Mouse (Mus musculus) myocyte (in vitro differentiated cells): Measurements from ENCODE around the gene Smim14. TPM values are rescaled to one million over a fixed set of nuclear protein-coding genes. Genes with fewer than 3 reads are reported as not detected.

Experiments
- H3K27me3 ChIP-seq: one replicate; pipeline ENCODE4 v1.6.1; 2011; ENCODE audit not compliant: control insufficient read depth, insufficient read depth, insufficient read length
- H3K36me3 ChIP-seq: one replicate; pipeline ENCODE4 v1.6.1; 2011; ENCODE audit not compliant: control insufficient read depth, insufficient read depth
- H3K4me2 ChIP-seq: one replicate; pipeline ENCODE4 v1.6.1; 2011; ENCODE audit warnings: low read depth, control low read depth
- H3K4me3 ChIP-seq: one replicate; pipeline ENCODE4 v1.5.1; 2011; ENCODE audit warnings: mild to moderate bottlenecking, control low read depth, moderate library complexity
- H3K79me2 ChIP-seq: one replicate; pipeline ENCODE4 v1.6.1; 2011; ENCODE audit not compliant: control insufficient read depth, insufficient read depth
- H3ac ChIP-seq: one replicate; pipeline ENCODE4 v1.6.1; 2011; ENCODE audit not compliant: control insufficient read depth, insufficient read length
- CEBPB ChIP-seq: IDR thresholded peaks from 2 replicates; pipeline ENCODE4 v1.6.1; 2011; ENCODE audit warnings: mild to moderate bottlenecking, moderate library complexity; ENCODE audit not compliant: poor library complexity, insufficient read depth, severe bottlenecking
- E2F4 ChIP-seq: IDR thresholded peaks from one replicate; pipeline ENCODE4 v1.6.1; 2011; ENCODE audit warnings: mild to moderate bottlenecking, control low read depth, moderate library complexity; ENCODE audit not compliant: insufficient read depth
- MAX ChIP-seq: IDR thresholded peaks from one replicate; pipeline ENCODE4 v1.6.1; 2011; ENCODE audit warnings: low read depth, mild to moderate bottlenecking, control low read depth
- MYOD1 ChIP-seq, 3 experiments: IDR thresholded peaks; one replicate each; pipeline ENCODE4 v1.6.1; 2011; ENCODE audit warnings: control low read depth in 2 of 3, low read depth in 2 of 3, mild to moderate bottlenecking in 2 of 3, moderate library complexity in 1 of 3; ENCODE audit not compliant: insufficient read length in 2 of 3, control insufficient read depth in 1 of 3
- MYOG ChIP-seq, 3 experiments: IDR thresholded peaks; one replicate each; pipeline ENCODE4 v1.6.1; 2011; ENCODE audit warnings: control low read depth in 2 of 3, low read depth in 2 of 3, mild to moderate bottlenecking in 2 of 3; ENCODE audit not compliant: insufficient read length in 2 of 3, control insufficient read depth in 1 of 3, insufficient read depth in 1 of 3
- POLR2A ChIP-seq: IDR thresholded peaks from one replicate; pipeline ENCODE4 v1.6.1; 2011; ENCODE audit warnings: low read depth, mild to moderate bottlenecking, control low read depth, moderate library complexity; ENCODE audit not compliant: insufficient read length
- POLR2AphosphoS2 ChIP-seq: IDR thresholded peaks from one replicate; pipeline ENCODE4 v1.6.1; 2011; ENCODE audit warnings: low read depth, control low read depth; ENCODE audit not compliant: insufficient read length
- REST ChIP-seq: IDR thresholded peaks from one replicate; pipeline ENCODE4 v1.6.1; 2011; ENCODE audit warnings: mild to moderate bottlenecking, control low read depth, moderate library complexity; ENCODE audit not compliant: insufficient read depth, insufficient read length
- SRF ChIP-seq: IDR thresholded peaks from one replicate; pipeline ENCODE4 v1.6.1; 2011; ENCODE audit warnings: low read depth; ENCODE audit not compliant: control insufficient read depth, insufficient read length
- TCF12 ChIP-seq: IDR thresholded peaks from one replicate; pipeline ENCODE4 v1.6.1; 2011; ENCODE audit warnings: mild to moderate bottlenecking, control low read depth; ENCODE audit not compliant: poor library complexity, insufficient read depth, severe bottlenecking
- TCF3 ChIP-seq: IDR thresholded peaks from one replicate; pipeline ENCODE4 v1.6.1; 2011; ENCODE audit warnings: low read depth, control low read depth; ENCODE audit not compliant: insufficient read length
- USF1 ChIP-seq: IDR thresholded peaks from one replicate; pipeline ENCODE4 v1.6.1; 2011; ENCODE audit warnings: low read depth, mild to moderate bottlenecking, control low read depth, moderate library complexity
- polyA plus RNA-seq: library from polyadenylated mRNA; unstranded; fragments of >200 nt; fragmentation: generic; extraction: Trizol; gene quantifications from one replicate; pipeline ENCODE4 v1.2.1, GENCODE M21; 2012; ENCODE audit warnings: missing spikeins

Gene Smim14
- polyA plus RNA-seq, 1 experiment: 83.3 TPM

GRCm38 (mm10) chr5:65415653-65416458 lies 121.1 kb downstream of the Smim14 start:
- Histone ChIP-seq H3K4me3 (no peak overlapping the region), H3K79me2 (no peaks in the 10 kb centered on the region), H3K4me2 (no peak overlapping the region), H3K36me3 (peaks cover 22% of the 10 kb centered on the region), H3K27me3 (no peaks in the 10 kb centered on the region), H3ac (no peak overlapping the region)
- TF ChIP-seq TCF12: no peak
- TF ChIP-seq POLR2A: no peak
- TF ChIP-seq MYOG (IDR thresholded peaks at IDR 0.05; ENCODE audit: control insufficient read depth in 1 of 3, insufficient read depth in 1 of 3, insufficient read length in 2 of 3, low read depth in 2 of 3): no peak
- TF ChIP-seq E2F4: no peak
- TF ChIP-seq POLR2AphosphoS2: no peak
- no peak for TF ChIP-seq CEBPB
- TF ChIP-seq SRF: no peak
- no peak for TF ChIP-seq MYOD1 (IDR thresholded peaks at IDR 0.05; ENCODE audit: control insufficient read depth in 1 of 3, insufficient read length in 2 of 3, low read depth in 2 of 3)
- TF ChIP-seq REST: no peak

GRCm38 (mm10) chr5:65407989-65408388 lies 129.0 kb downstream of the Smim14 start:
- Histone ChIP-seq H3K4me3 (no peak overlapping the region), H3ac (no peak overlapping the region), H3K79me2 (no peaks in the 10 kb centered on the region), H3K4me2 (no peak overlapping the region), H3K36me3 (peaks cover 24% of the 10 kb centered on the region), H3K27me3 (no peaks in the 10 kb centered on the region)
- TF ChIP-seq USF1 (no peak), SRF (no peak), E2F4 (no peak), POLR2AphosphoS2 (no peak)

- no peak overlapping the region for H3K4me2 ChIP-seq
- no peaks in the 10 kb centered on the region for H3K79me2 ChIP-seq
- no peak overlapping the region for H3K4me3 ChIP-seq
- peaks cover 22% of the 10 kb centered on the region for H3K36me3 ChIP-seq
- H3K27me3 ChIP-seq: no peaks in the 10 kb centered on the region
- H3ac ChIP-seq: no peak overlapping the region
- TF ChIP-seq MAX (no peak), E2F4 (no peak), TCF3 (no peak), USF1 (no peak), SRF (no peak), MYOG (IDR thresholded peaks at IDR 0.05; ENCODE audit: control insufficient read depth in 1 of 3, insufficient read depth in 1 of 3, insufficient read length in 2 of 3, low read depth in 2 of 3) (no peak), POLR2AphosphoS2 (no peak)
Observed at GRCm38 (mm10) chr5:65401251-65401994, 135.6 kb downstream of the Smim14 start.

Other genes with a start within 250 kb of the Smim14 start
- 8.7 TPM for gene Rfc1, start 201.5 kb downstream of the Smim14 start, polyA plus RNA-seq
- gene Klb, start 188.9 kb downstream of the Smim14 start, polyA plus RNA-seq: 0.01 TPM
- 2,064 TPM for gene Rpl9, start 145.7 kb downstream of the Smim14 start, polyA plus RNA-seq
- 22.6 TPM for gene Lias, start 145.7 kb downstream of the Smim14 start, polyA plus RNA-seq
- 30.9 TPM for gene Ugdh, start 101.2 kb downstream of the Smim14 start, polyA plus RNA-seq
- gene Gm43552, start 44.4 kb downstream of the Smim14 start, polyA plus RNA-seq: not detected
- gene Ube2k, start within 50 bp of the Smim14 start, polyA plus RNA-seq: 95.3 TPM
- gene Pds5a, start 161.1 kb upstream of the Smim14 start, polyA plus RNA-seq: 17.5 TPM
- gene N4bp2, start 226.3 kb upstream of the Smim14 start, polyA plus RNA-seq: 1.9 TPM